Mouse (Mus musculus): ENCODE results near the gene Ceacam16. TPM values are rescaled to one million over a fixed set of nuclear protein-coding genes. Genes with fewer than 3 reads are reported as not detected.
A peak's percentile ranks its signal among the peaks of the same experiment; 100 is the strongest.

Ceacam16 gene
- polyA plus RNA-seq (2014; fragmentation: Nextera tagmentation; extraction: Ambion mirVana) = 0.17 and 0.20 TPM in 2 replicates

GRCm38 (mm10) chr7:19861199-19861598 is at the start of gene Ceacam16:
Gene Ceacam16 (minus strand): TSS chr7:19861299.
- ATAC-seq (ENCODE audit: low FRiP score) (no peak), DNase-seq (ENCODE audit: low spot score) (no peak)
- Histone ChIP-seq H3K4me3 (replicated peaks; ENCODE audit: low read length) (no peak within 1 kb of the TSS), H3K27ac (no peak within 1 kb of the TSS), H3K9me3 (ENCODE audit: control insufficient read depth, low read length) (no peaks in the 10 kb centered on the region), H3K4me1 (replicated peaks; ENCODE audit: control insufficient read depth, insufficient read depth, low read length) (no peaks in the 10 kb centered on the region), H3K36me3 (replicated peaks; ENCODE audit: control insufficient read depth, insufficient read depth) (no peaks in the 10 kb centered on the region), H3K9ac (no peak within 1 kb of the TSS), H3K4me2 (replicated peaks) (no peak within 1 kb of the TSS), H3K27me3 (ENCODE audit: control insufficient read depth, insufficient read depth, low read length) (no peaks in the 10 kb centered on the region)
- 85% methylated on average over 9 of the region's 9 CpGs for WGBS

DNA sequence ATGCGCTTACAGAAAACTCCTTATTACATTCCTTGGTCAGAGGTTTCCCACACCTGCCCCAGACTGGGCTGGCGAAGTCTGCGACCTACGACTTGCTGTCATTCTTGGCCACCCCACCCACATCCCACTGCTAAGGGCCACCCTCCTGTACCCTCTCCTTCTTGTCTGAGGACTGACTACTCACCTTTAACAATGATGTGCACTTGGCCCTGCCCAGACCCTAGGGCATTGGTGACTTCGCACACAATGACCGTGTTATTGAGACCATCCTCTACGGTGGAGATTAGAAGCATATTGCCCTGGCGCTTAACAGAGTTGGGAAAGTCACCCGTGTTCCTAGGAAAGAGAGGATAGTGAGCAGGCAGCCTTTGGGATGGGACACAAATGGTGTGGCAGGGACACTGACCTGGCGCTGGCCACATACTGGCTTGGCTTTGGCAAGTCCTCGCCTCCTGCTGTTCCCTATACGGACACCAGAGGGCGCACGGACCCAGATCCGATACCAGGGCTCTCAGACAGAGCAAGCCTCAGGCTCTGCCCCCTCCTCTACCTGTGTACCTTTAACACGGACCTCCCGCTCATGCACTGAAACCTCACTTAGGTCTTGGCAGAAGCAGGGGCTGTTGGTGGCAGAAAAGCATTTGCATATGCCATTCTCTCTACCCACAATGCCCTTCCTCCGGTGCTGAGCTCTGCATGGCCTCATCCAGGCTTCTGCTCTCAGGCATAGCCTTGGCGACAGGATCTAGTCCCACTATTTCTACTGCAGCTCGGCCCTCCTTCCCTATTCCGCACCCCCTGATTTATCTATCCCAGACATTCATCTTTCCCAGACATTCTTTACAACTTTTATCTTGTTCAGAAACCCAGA is 49.6 kb upstream of the Ceacam16 start:
- Histone ChIP-seq H3K4me2 (replicated peaks) (no peak overlapping the region), H3K27me3 (ENCODE audit: control insufficient read depth, insufficient read depth, low read length) (no peaks in the 10 kb centered on the region), H3K9me3 (ENCODE audit: control insufficient read depth, low read length) (0 out of 2 replicates have a peak, but pooled peaks cover 6% of the 10 kb centered on the region), H3K4me1 (replicated peaks; ENCODE audit: control insufficient read depth, insufficient read depth, low read length) (no peaks in the 10 kb centered on the region), H3K27ac (no peak overlapping the region), H3K36me3 (replicated peaks; ENCODE audit: control insufficient read depth, insufficient read depth) (peaks cover 25% of the 10 kb centered on the region), H3K4me3 (replicated peaks; ENCODE audit: low read length) (no peak overlapping the region), H3K9ac (no peak overlapping the region)
- DNase-seq (ENCODE audit: low spot score) (peak; percentile 84), ATAC-seq (ENCODE audit: low FRiP score) (peak; percentile 73)
- WGBS = 54% methylated on average over 21 of the region's 21 CpGs

DNA sequence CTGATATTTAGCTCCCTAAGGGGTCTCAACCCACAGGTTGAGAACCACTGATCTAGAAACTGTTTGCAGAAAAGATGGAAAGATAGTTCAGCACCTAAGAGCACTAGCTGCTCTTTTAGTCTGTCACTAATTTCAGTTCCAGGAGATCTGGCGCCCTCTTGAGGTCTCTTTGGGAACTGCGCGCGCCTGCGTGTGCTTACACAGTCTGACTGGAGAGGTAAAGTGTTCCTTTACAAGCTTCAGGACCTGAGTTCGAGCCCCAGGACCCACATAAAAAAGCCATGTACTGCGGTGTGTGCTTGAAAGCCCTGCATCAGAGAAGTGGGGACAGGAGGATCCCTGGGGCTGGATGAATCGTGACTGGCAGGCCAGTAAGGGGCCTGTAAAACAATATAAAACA is 28.8 kb upstream of the Ceacam16 start:
- no peaks in the 10 kb centered on the region for H3K36me3 ChIP-seq (replicated peaks; ENCODE audit: control insufficient read depth, insufficient read depth)
- H3K4me1 ChIP-seq (replicated peaks; ENCODE audit: control insufficient read depth, insufficient read depth, low read length) = no peaks in the 10 kb centered on the region
- 50% methylated on average over 8 of the region's 8 CpGs for WGBS
- no peak overlapping the region for H3K4me2 ChIP-seq (replicated peaks)
- DNase-seq (ENCODE audit: low spot score) (no peak), ATAC-seq (ENCODE audit: low FRiP score) (no peak)
- H3K27me3 ChIP-seq (ENCODE audit: control insufficient read depth, insufficient read depth, low read length) = no peaks in the 10 kb centered on the region
- H3K9ac ChIP-seq = no peak overlapping the region
- no peaks in the 10 kb centered on the region for H3K9me3 ChIP-seq (ENCODE audit: control insufficient read depth, low read length)
- no peak overlapping the region for H3K4me3 ChIP-seq (replicated peaks; ENCODE audit: low read length)
- no peak overlapping the region for H3K27ac ChIP-seq

DNA sequence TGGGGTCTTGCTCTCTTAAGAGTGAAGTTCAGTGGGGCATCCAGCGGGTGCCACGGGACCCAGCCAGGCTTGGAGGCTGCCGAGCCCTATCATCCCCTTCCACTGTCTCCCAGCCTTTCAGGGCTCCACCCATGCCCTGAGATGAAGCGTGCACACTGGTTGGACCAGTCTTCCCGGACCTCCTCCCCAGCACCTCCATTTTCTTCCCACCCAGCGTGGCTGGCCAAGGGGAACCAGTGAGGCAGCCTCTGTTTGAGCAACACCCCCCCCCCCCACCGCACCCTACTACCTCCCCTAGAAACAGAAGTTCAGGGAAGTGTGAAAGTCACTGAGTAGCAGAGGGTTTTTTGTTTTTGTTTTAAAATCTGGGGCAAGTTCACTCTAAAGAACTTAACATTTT is 26.8 kb upstream of the Ceacam16 start, which contains the start of gene Ceacam19:
TSS of gene Ceacam19 (minus strand) at position 117 of the 400 bp plus-strand sequence.
- WGBS = 86% methylated on average over 7 of the region's 7 CpGs
- DNase-seq (ENCODE audit: low spot score) = no peak
- H3K9ac ChIP-seq = no peak within 1 kb of the TSS
- H3K4me1 ChIP-seq (replicated peaks; ENCODE audit: control insufficient read depth, insufficient read depth, low read length) = no peaks in the 10 kb centered on the region
- no peak within 1 kb of the TSS for H3K4me3 ChIP-seq (replicated peaks; ENCODE audit: low read length)
- H3K27me3 ChIP-seq (ENCODE audit: control insufficient read depth, insufficient read depth, low read length) = no peaks in the 10 kb centered on the region
- no peak within 1 kb of the TSS for H3K4me2 ChIP-seq (replicated peaks)
- no peak for ATAC-seq (ENCODE audit: low FRiP score)
- no peaks in the 10 kb centered on the region for H3K36me3 ChIP-seq (replicated peaks; ENCODE audit: control insufficient read depth, insufficient read depth)
- H3K27ac ChIP-seq = no peak within 1 kb of the TSS
- no peaks in the 10 kb centered on the region for H3K9me3 ChIP-seq (ENCODE audit: control insufficient read depth, low read length)

DNA sequence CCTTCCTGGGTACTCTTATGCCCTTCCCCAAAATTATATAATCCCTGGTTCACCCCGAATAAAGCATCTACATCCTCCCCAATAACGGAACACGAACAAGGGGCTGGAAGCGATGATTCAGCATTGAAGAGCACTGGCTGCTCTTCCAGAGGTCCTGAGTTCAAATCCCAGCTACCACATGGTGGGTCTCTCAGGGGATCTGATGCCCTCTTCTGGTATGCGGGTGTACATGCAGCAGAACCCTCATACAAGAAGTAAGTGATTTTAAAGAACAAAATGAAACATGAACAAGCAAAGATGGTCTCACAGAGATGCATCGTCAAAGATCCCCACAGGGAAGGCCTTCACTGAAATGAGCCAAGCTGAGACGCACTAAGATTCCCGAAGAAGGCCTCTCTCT is 19.7 kb upstream of the Ceacam16 start:
- H3K27ac ChIP-seq = no peak overlapping the region
- no peaks in the 10 kb centered on the region for H3K27me3 ChIP-seq (ENCODE audit: control insufficient read depth, insufficient read depth, low read length)
- no peak overlapping the region for H3K4me2 ChIP-seq (replicated peaks)
- ATAC-seq (ENCODE audit: low FRiP score) (no peak), DNase-seq (ENCODE audit: low spot score) (no peak)
- H3K9ac ChIP-seq = no peak overlapping the region
- H3K4me3 ChIP-seq (replicated peaks; ENCODE audit: low read length) = no peak overlapping the region
- H3K36me3 ChIP-seq (replicated peaks; ENCODE audit: control insufficient read depth, insufficient read depth) = no peaks in the 10 kb centered on the region
- H3K9me3 ChIP-seq (ENCODE audit: control insufficient read depth, low read length) = no peaks in the 10 kb centered on the region
- WGBS = 81% methylated on average over 8 of the region's 8 CpGs
- no peaks in the 10 kb centered on the region for H3K4me1 ChIP-seq (replicated peaks; ENCODE audit: control insufficient read depth, insufficient read depth, low read length)

DNA sequence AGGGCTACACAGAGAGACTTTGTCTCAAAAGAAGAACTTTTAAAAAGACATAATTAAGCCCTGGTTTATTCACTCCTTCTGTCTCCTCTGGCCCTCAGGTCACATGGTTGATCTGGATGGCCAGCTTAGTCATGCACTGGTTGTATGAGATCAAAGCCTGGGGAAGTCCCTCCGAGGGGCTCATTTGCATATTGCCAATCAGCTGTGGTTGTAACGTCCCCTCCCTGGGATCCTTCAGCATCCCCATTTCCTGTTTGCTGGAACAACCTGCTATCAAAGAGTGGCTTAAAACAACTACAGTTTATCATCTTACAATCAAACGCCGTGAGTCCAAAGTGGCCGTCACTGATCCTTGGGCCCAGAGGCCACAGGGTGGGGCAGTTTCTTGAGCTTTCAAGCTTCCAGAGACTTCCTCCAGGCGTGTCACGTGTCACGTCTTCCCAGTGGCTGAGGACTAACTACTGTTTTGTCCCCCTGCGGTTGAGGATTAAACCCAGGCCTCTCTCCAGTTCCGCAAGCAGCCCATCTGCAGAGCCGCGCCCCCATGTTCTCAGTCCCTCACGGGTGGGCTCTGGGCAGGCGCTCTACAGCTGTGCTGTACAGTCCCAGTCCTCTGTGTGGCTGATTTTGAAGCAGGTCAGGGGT is 15.8 kb upstream of the Ceacam16 start:
- no peak overlapping the region for H3K9ac ChIP-seq
- no peak overlapping the region for H3K4me3 ChIP-seq (replicated peaks; ENCODE audit: low read length)
- H3K9me3 ChIP-seq (ENCODE audit: control insufficient read depth, low read length) = no peaks in the 10 kb centered on the region
- DNase-seq (ENCODE audit: low spot score) (no peak), ATAC-seq (ENCODE audit: low FRiP score) (no peak)
- 62% methylated on average over 14 of the region's 14 CpGs for WGBS
- H3K27me3 ChIP-seq (ENCODE audit: control insufficient read depth, insufficient read depth, low read length) = no peaks in the 10 kb centered on the region
- H3K36me3 ChIP-seq (replicated peaks; ENCODE audit: control insufficient read depth, insufficient read depth) = no peaks in the 10 kb centered on the region
- no peak overlapping the region for H3K4me2 ChIP-seq (replicated peaks)
- H3K4me1 ChIP-seq (replicated peaks; ENCODE audit: control insufficient read depth, insufficient read depth, low read length) = no peaks in the 10 kb centered on the region
- H3K27ac ChIP-seq = no peak overlapping the region

- WGBS = 55% methylated on average over 13 of the region's 13 CpGs
- DNase-seq (ENCODE audit: low spot score) (peak; percentile 65), ATAC-seq (ENCODE audit: low FRiP score) (peak; percentile 43)
- no peak overlapping the region for H3K9ac ChIP-seq
- H3K9me3 ChIP-seq (ENCODE audit: control insufficient read depth, low read length) = no peaks in the 10 kb centered on the region
- no peak overlapping the region for H3K27ac ChIP-seq
- H3K27me3 ChIP-seq (ENCODE audit: control insufficient read depth, insufficient read depth, low read length) = no peaks in the 10 kb centered on the region
- H3K4me3 ChIP-seq (replicated peaks; ENCODE audit: low read length) = no peak overlapping the region
- no peaks in the 10 kb centered on the region for H3K36me3 ChIP-seq (replicated peaks; ENCODE audit: control insufficient read depth, insufficient read depth)
- H3K4me2 ChIP-seq (replicated peaks) = no peak overlapping the region
- H3K4me1 ChIP-seq (replicated peaks; ENCODE audit: control insufficient read depth, insufficient read depth, low read length) = no peaks in the 10 kb centered on the region
Measured at GRCm38 (mm10) chr7:19875948-19876682, 15.0 kb upstream of the Ceacam16 start.

DNA sequence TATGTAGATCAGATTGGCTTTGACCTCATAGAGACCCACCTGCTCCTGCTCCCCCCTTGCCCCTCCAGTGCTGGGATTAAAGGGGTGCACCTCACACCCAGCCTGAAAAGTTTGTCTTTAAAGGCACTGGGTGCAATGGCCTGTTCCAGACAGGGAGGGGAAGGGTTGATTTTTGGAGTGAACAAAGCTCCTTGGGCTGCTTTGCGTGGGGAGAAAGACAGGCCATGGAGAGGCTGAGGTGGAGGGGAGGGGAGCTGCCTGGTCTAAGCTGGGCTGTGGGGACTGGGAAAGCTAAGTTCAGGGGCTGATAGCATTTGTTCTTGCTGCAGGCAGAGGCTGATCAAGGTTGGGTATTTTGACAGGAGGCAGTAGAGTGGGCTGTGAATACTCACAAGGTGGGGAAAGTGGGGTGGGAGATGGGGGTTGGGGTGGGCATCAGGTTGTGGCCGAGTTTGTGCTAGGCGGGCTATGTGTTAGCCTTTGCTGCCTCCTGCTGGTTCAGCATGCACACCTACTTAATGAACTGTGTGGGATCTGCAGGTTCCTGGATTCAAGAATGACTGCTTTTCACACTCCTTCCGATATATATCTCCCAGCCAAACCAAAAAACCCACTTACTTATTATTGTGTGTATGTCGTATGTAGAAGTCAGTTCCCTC is 11.0 kb upstream of the Ceacam16 start:
- WGBS = 45% methylated on average over 5 of the region's 5 CpGs
- no peak for DNase-seq (ENCODE audit: low spot score)
- ATAC-seq (ENCODE audit: low FRiP score) = no peak
- no peaks in the 10 kb centered on the region for H3K27me3 ChIP-seq (ENCODE audit: control insufficient read depth, insufficient read depth, low read length)
- H3K4me2 ChIP-seq (replicated peaks) = no peak overlapping the region
- no peak overlapping the region for H3K9ac ChIP-seq
- no peaks in the 10 kb centered on the region for H3K36me3 ChIP-seq (replicated peaks; ENCODE audit: control insufficient read depth, insufficient read depth)
- H3K27ac ChIP-seq = no peak overlapping the region
- H3K4me1 ChIP-seq (replicated peaks; ENCODE audit: control insufficient read depth, insufficient read depth, low read length) = no peaks in the 10 kb centered on the region
- H3K4me3 ChIP-seq (replicated peaks; ENCODE audit: low read length) = no peak overlapping the region
- H3K9me3 ChIP-seq (ENCODE audit: control insufficient read depth, low read length) = no peaks in the 10 kb centered on the region
